In the genomic region with DNA sequence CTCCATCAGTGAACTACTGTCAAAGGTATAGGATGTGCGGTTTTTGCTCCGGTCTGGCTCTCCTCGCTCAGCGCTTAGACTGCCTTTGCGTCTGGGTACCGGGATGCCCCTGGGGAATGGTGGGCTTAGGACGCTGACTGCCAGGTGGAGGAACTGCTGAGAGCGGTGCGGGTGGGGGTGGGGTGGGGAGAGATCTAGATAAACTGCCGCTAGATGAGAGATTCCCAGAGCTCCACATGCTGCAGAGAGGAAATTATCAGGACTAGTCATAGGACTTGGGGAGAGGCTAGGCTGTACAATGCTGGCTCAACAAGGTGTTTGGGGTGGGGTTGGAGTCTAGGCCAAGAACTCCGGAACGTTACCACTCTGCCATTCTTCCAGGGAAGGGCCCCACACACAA, we compare ENCODE assay signal across 8 mouse cellular contexts.
DNase-seq lines count a peak whose midpoint lies in the region; ATAC-seq and TF ChIP-seq lines count a peak whose summit lies in the region.

No protein-coding gene starts in this region.

- TF ChIP-seq POLR2A in thymus, adult 2 months (IDR thresholded peaks at IDR 0.05; ENCODE audit: control insufficient read depth, extremely low read depth, insufficient read depth, low read length, poor library complexity), result no peak

- peaks cover 18% of the 10 kb centered on the region for H3K27me3 ChIP-seq in forebrain, embryonic 10.5 days (ENCODE audit: poor library complexity, severe bottlenecking)
- no peaks in the 10 kb centered on the region for H3K27me3 ChIP-seq in forebrain, embryonic 15.5 days
- no peaks in the 10 kb centered on the region for H3K27me3 ChIP-seq in thymus, adult 2 months (ENCODE audit: control insufficient read depth, insufficient read depth, low read length)
- H3K27me3 ChIP-seq in liver, embryonic 15.5 days, result peaks cover 16% of the 10 kb centered on the region; the same call in 1 of the 2 replicates

- 0 out of 2 replicates have a peak overlapping the region, but pooled peaks have one; percentile 80 for H3K27ac ChIP-seq in forebrain, embryonic 10.5 days
- no peak overlapping the region for H3K27ac ChIP-seq in forebrain, embryonic 15.5 days (replicated peaks)
- H3K27ac ChIP-seq in thymus, adult 2 months (ENCODE audit: control insufficient read depth, insufficient read depth, low read length), result peak overlapping the region; percentile 17; the same call in 1 of the 2 replicates
- H3K27ac ChIP-seq in liver, embryonic 15.5 days (replicated peaks), result no peak overlapping the region

- TF ChIP-seq CTCF in thymus, adult 2 months (IDR thresholded peaks at IDR 0.05; ENCODE audit: borderline replicate concordance, control insufficient read depth, extremely low read depth, insufficient read depth, low read length, poor library complexity), result no peak

- no peak for DNase-seq in forebrain, embryonic 10.5 days (ENCODE audit: extremely low spot score, low spot score)
- DNase-seq in thymus, adult 2 months, result no peak
- no peak for DNase-seq in thymus, postnatal 10 days (ENCODE audit: low spot score in 2 of 2)
- no peak for DNase-seq in left cerebral cortex, adult 18-20 months (ENCODE audit: low spot score in 2 of 2)
- DNase-seq in urinary bladder, postnatal 36 days (ENCODE audit: low spot score in 2 of 2), result no peak

- no peak overlapping the region for H3K9ac ChIP-seq in forebrain, embryonic 15.5 days (replicated peaks)
- peak overlapping the region; percentile 23; the same call in 1 of the 2 replicates for H3K9ac ChIP-seq in liver, embryonic 15.5 days

- no peaks in the 10 kb centered on the region for H3K36me3 ChIP-seq in forebrain, embryonic 10.5 days (replicated peaks)
- no peaks in the 10 kb centered on the region for H3K36me3 ChIP-seq in forebrain, embryonic 15.5 days
- H3K36me3 ChIP-seq in thymus, adult 2 months (ENCODE audit: control insufficient read depth, insufficient read depth, low read length), result no peaks in the 10 kb centered on the region
- H3K36me3 ChIP-seq in liver, embryonic 15.5 days (replicated peaks), result no peaks in the 10 kb centered on the region

- no peaks in the 10 kb centered on the region for H3K9me3 ChIP-seq in forebrain, embryonic 10.5 days
- no peaks in the 10 kb centered on the region for H3K9me3 ChIP-seq in forebrain, embryonic 15.5 days
- H3K9me3 ChIP-seq in liver, embryonic 15.5 days (replicated peaks), result no peaks in the 10 kb centered on the region

- peak overlapping the region; percentile 50; the same call in 1 of the 2 replicates for H3K4me3 ChIP-seq in forebrain, embryonic 10.5 days
- H3K4me3 ChIP-seq in forebrain, embryonic 15.5 days, result no peak overlapping the region
- peak overlapping the region; percentile 29 for H3K4me3 ChIP-seq in thymus, adult 2 months (ENCODE audit: control insufficient read depth, insufficient read depth, low read length)
- H3K4me3 ChIP-seq in liver, embryonic 15.5 days (replicated peaks), result 0 out of 2 replicates have a peak overlapping the region, but pooled peaks have one; percentile 47

- 65% methylated on average over 12 of the region's 12 CpGs for WGBS in forebrain, embryonic 10.5 days
- WGBS in forebrain, embryonic 15.5 days, result 62% methylated on average over 12 of the region's 12 CpGs
- 41% methylated on average over 12 of the region's 12 CpGs for WGBS in thymus, adult 2 months
- 33% methylated on average over 12 of the region's 12 CpGs for WGBS in liver, embryonic 15.5 days (ENCODE audit: insufficient replicate concordance)

- ATAC-seq in forebrain, embryonic 15.5 days (replicated peaks), result no peak
- ATAC-seq in liver, embryonic 15.5 days (ENCODE audit: insufficient read depth), result no peak
- ATAC-seq in megakaryocyte-erythroid progenitor cell, adult 5-6 weeks (replicated peaks; ENCODE audit: low FRiP score, low TSS enrichment, poor library complexity, severe bottlenecking), result no peak

- no peak overlapping the region for H3K4me2 ChIP-seq in forebrain, embryonic 15.5 days (replicated peaks)
- H3K4me2 ChIP-seq in liver, embryonic 15.5 days, result peak overlapping the region; percentile 66

- H3K4me1 ChIP-seq in forebrain, embryonic 10.5 days, result peaks cover 17% of the 10 kb centered on the region
- H3K4me1 ChIP-seq in forebrain, embryonic 15.5 days, result peaks cover 9% of the 10 kb centered on the region
- H3K4me1 ChIP-seq in thymus, adult 2 months (replicated peaks; ENCODE audit: control insufficient read depth, insufficient read depth, low read length), result peaks cover 36% of the 10 kb centered on the region
- peaks cover 26% of the 10 kb centered on the region for H3K4me1 ChIP-seq in liver, embryonic 15.5 days (replicated peaks)

Comparison
In these comparisons a context has a peak if more than half of its experiments do, and no peak if none do; other contexts are left out.
1. H3K27ac ChIP-seq: peak in forebrain, embryonic 10.5 days (single experiment) and thymus, adult 2 months (single experiment); none in forebrain, embryonic 15.5 days (single experiment) and liver, embryonic 15.5 days (single experiment).